Mouse (Mus musculus) MEL (cell line): ENCODE results near the gene Gnrhr. TPM values are rescaled to one million over a fixed set of nuclear protein-coding genes. Genes with fewer than 3 reads are reported as not detected.

Experiments used
- DNase-seq: peaks from one replicate; pipeline ENCODE4 v3.0.0; 2011; ENCODE audit warnings: low read depth, low spot score
- H3K27ac ChIP-seq: 2 replicates; pipeline ENCODE4 v1.5.1; 2012; ENCODE audit warnings: low read depth, mild to moderate bottlenecking, control low read depth, low read length, moderate library complexity; ENCODE audit not compliant: control insufficient read depth
- H3K27me3 ChIP-seq, 2 experiments: fragments of 150-350 bp in 1 of 2; sonication (generic) in 1 of 2; 2 replicates each; pipeline ENCODE4 v1.6.1; 2012; ENCODE audit warnings: low read length in 2 of 2, mild to moderate bottlenecking in 2 of 2, improper control_type of control experiment in 1 of 2, moderate library complexity in 1 of 2; ENCODE audit not compliant: insufficient read depth in 2 of 2, control insufficient read depth in 1 of 2
- H3K36me3 ChIP-seq, 2 experiments: 2 replicates each; pipeline ENCODE4 v1.6.1; 2012 to 2014; ENCODE audit warnings: low read length in 2 of 2, improper control_type of control experiment in 1 of 2, inconsistent platforms in 1 of 2, mild to moderate bottlenecking in 1 of 2; ENCODE audit not compliant: insufficient read depth in 2 of 2, control insufficient read depth in 1 of 2
- H3K4me1 ChIP-seq, 2 experiments: fragments of 150-350 bp in 1 of 2; sonication (generic) in 1 of 2; 2 replicates each; pipeline ENCODE4 v1.6.1; 2012; ENCODE audit warnings: low read length in 2 of 2, improper control_type of control experiment in 1 of 2, mild to moderate bottlenecking in 1 of 2; ENCODE audit not compliant: insufficient read depth in 2 of 2, control insufficient read depth in 1 of 2
- H3K4me3 ChIP-seq, 2 experiments: fragments of 150-350 bp in 1 of 2; sonication (generic) in 1 of 2; 2 replicates each; pipeline ENCODE4 v1.5.1; 2012; ENCODE audit warnings: low read depth in 2 of 2, low read length in 2 of 2, mild to moderate bottlenecking in 2 of 2, moderate library complexity in 2 of 2, control low read depth in 1 of 2, improper control_type of control experiment in 1 of 2; ENCODE audit not compliant: control insufficient read depth in 1 of 2, insufficient read depth in 1 of 2
- H3K79me2 ChIP-seq: 2 replicates; pipeline ENCODE4 v1.6.1; 2012; ENCODE audit warnings: mild to moderate bottlenecking, low read length, moderate library complexity; ENCODE audit not compliant: control insufficient read depth, poor library complexity, insufficient read depth
- H3K9ac ChIP-seq: 2 replicates; pipeline ENCODE4 v1.6.1; 2012; ENCODE audit warnings: low read depth, mild to moderate bottlenecking, control low read depth, low read length, moderate library complexity; ENCODE audit not compliant: control insufficient read depth, poor library complexity, severe bottlenecking
- H3K9me3 ChIP-seq: fragments of 150-350 bp; sonication (generic); replicated peaks from 2 replicates; pipeline ENCODE4 v1.6.1; 2012; ENCODE audit warnings: mild to moderate bottlenecking, low read length, improper control_type of control experiment, moderate library complexity; ENCODE audit not compliant: insufficient read depth
- BHLHE40 ChIP-seq: IDR thresholded peaks from 2 replicates; pipeline ENCODE4 v1.6.1; 2012; ENCODE audit warnings: low read depth, mild to moderate bottlenecking, inconsistent platforms, low read length, improper control_type of control experiment, borderline replicate concordance
- CHD2 ChIP-seq: IDR thresholded peaks from 2 replicates; pipeline ENCODE4 v1.6.1; 2011; ENCODE audit warnings: low read length, improper control_type of control experiment
- E2F4 ChIP-seq: IDR thresholded peaks from 2 replicates; pipeline ENCODE4 v1.6.1; 2011; ENCODE audit warnings: low read depth, low read length, improper control_type of control experiment, borderline replicate concordance
- ELF1 ChIP-seq: IDR thresholded peaks from 2 replicates; pipeline ENCODE4 v1.6.1; 2014; ENCODE audit warnings: low read depth, mild to moderate bottlenecking, inconsistent platforms, low read length, improper control_type of control experiment, moderate library complexity
- GABPA ChIP-seq: IDR thresholded peaks from 2 replicates; pipeline ENCODE4 v1.6.1; 2012; ENCODE audit warnings: low read depth, mild to moderate bottlenecking, inconsistent platforms, low read length, improper control_type of control experiment, moderate library complexity
- HCFC1 ChIP-seq: IDR thresholded peaks from 2 replicates; pipeline ENCODE4 v1.6.1; 2012; ENCODE audit warnings: low read depth, mild to moderate bottlenecking, inconsistent platforms, low read length, improper control_type of control experiment, moderate library complexity
- KAT2A ChIP-seq: conservative IDR thresholded peaks from 2 replicates; pipeline ENCODE4 v1.6.1; 2012; ENCODE audit warnings: low read depth, low read length, improper control_type of control experiment, inconsistent platforms
- MAZ ChIP-seq: IDR thresholded peaks from 2 replicates; pipeline ENCODE4 v1.6.1; 2012; ENCODE audit warnings: low read depth, mild to moderate bottlenecking, inconsistent platforms, low read length, improper control_type of control experiment
- MEF2A ChIP-seq: IDR thresholded peaks from 2 replicates; pipeline ENCODE4 v1.6.1; 2014; ENCODE audit warnings: low read depth, mild to moderate bottlenecking, inconsistent platforms, low read length, improper control_type of control experiment; ENCODE audit not compliant: poor library complexity, insufficient replicate concordance, severe bottlenecking; ENCODE audit errors: extremely low read depth
- MYC ChIP-seq: IDR thresholded peaks from 2 replicates; pipeline ENCODE4 v1.6.1; 2011; ENCODE audit warnings: low read depth, mild to moderate bottlenecking, low read length, improper control_type of control experiment, moderate library complexity
- NRF1 ChIP-seq: IDR thresholded peaks from 2 replicates; pipeline ENCODE4 v1.6.1; 2014; ENCODE audit warnings: low read depth, mild to moderate bottlenecking, inconsistent platforms, low read length, improper control_type of control experiment, moderate library complexity; ENCODE audit not compliant: poor library complexity, insufficient read depth, severe bottlenecking
- POLR2AphosphoS5 ChIP-seq: IDR thresholded peaks from 2 replicates; pipeline ENCODE4 v1.6.1; 2012; ENCODE audit warnings: low read depth, borderline replicate concordance, mild to moderate bottlenecking, inconsistent platforms, low read length, moderate library complexity, mixed read lengths
- SIN3A ChIP-seq: IDR thresholded peaks from 2 replicates; pipeline ENCODE4 v1.6.1; 2012; ENCODE audit warnings: low read length, improper control_type of control experiment, inconsistent platforms
- SMC3 ChIP-seq: IDR thresholded peaks from 2 replicates; pipeline ENCODE4 v1.6.1; 2011; ENCODE audit warnings: low read depth, low read length, improper control_type of control experiment
- TAL1 ChIP-seq: IDR thresholded peaks from 2 replicates; pipeline ENCODE4 v1.6.1; 2012; ENCODE audit warnings: mild to moderate bottlenecking, inconsistent platforms, low read length, moderate library complexity, mixed read lengths
- TBP ChIP-seq: IDR thresholded peaks from 2 replicates; pipeline ENCODE4 v1.8.0; 2011; ENCODE audit warnings: low read depth, low read length, improper control_type of control experiment
- USF1 ChIP-seq: IDR thresholded peaks from 2 replicates; pipeline ENCODE4 v1.6.1; 2014; ENCODE audit warnings: low read depth, mild to moderate bottlenecking, inconsistent platforms, low read length, improper control_type of control experiment, moderate library complexity
- ZKSCAN1 ChIP-seq: IDR thresholded peaks from 2 replicates; pipeline ENCODE4 v1.6.1; 2012; ENCODE audit warnings: low read depth, mild to moderate bottlenecking, inconsistent platforms, low read length, improper control_type of control experiment, moderate library complexity
- ZMIZ1 ChIP-seq: IDR thresholded peaks from 2 replicates; pipeline ENCODE4 v1.6.1; 2012; ENCODE audit warnings: low read depth, mild to moderate bottlenecking, inconsistent platforms, low read length, improper control_type of control experiment, moderate library complexity
- ZNF384 ChIP-seq: IDR thresholded peaks from 2 replicates; pipeline ENCODE4 v1.6.1; 2012; ENCODE audit warnings: low read depth, mild to moderate bottlenecking, inconsistent platforms, low read length, improper control_type of control experiment
- polyA plus RNA-seq, 2 experiments: library from polyadenylated mRNA; stranded (reverse) in 1 of 2; unstranded in 1 of 2; fragments of >175 nt in 1 of 2; fragments of >200 nt in 1 of 2; gene quantifications; 2 replicates each; pipeline versions ENCODE4 v1.2.1 to v1.2.4; 2012; ENCODE audit warnings: low replicate concordance in 2 of 2, low read depth in 1 of 2; ENCODE audit not compliant: insufficient read length in 2 of 2, insufficient read depth in 1 of 2, missing spikeins in 1 of 2
- total RNA-seq: library from RNA; depleted of rRNA; stranded (reverse); fragments of 300-350 nt; gene quantifications from 2 replicates; pipeline ENCODE4 v1.2.3, GENCODE M21; 2012; rRNA removed

Gnrhr gene
- total and polyA plus RNA-seq, 3 experiments: not detected

DNA sequence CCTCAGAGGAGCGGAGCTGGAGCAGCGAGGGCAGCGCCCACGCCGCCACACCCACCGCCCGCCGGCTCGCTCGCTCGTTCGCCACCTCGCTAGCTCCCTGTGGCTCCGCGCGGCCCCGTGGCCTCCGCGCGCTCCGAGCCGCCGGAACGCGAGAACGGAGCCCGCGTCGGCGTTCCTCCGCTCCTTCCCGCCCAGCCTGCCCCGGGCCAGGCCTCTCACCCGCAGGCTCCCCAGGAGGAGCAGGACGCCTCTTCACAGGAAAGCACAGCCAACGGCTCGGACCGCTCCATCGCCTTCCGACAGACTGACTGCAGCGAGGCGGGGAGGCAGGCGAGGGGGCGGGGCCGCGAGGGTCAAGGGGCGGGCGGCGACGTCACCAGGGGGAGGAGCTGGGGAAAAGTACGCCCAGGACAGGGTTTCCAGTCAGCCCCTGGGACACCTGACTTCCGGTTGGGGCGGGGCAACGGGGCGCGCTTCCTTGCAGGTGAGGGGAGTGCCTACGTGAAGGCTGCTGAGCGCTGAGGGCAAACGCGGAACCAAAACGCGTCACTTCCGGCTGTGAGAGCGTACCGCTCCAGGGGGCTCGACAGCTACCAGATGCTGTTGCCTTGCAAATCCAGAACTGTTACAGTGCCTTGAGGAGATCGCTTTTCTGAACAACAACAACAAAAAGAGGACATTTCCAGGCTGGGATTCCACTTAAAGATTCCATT is 25.1 kb downstream of the Gnrhr start, which contains the start of gene Uba6 (continued):
- TF ChIP-seq MYC (no peak), TBP (peak; percentile 81), POLR2AphosphoS5 (no peak), ELF1 (peak; percentile 93), GABPA (no peak), CHD2 (no peak), USF1 (peak; percentile 91), ZNF384 (no peak), ZMIZ1 (peak; percentile 91), MEF2A (no peak), TAL1 (no peak), E2F4 (no peak; the same call in 1 of the 2 replicates), ZKSCAN1 (no peak), BHLHE40 (no peak), SMC3 (no peak), SIN3A (peak; percentile 79), NRF1 (no peak), KAT2A (peak; percentile 37; the same call in 1 of the 2 replicates), HCFC1 (peak; percentile 84), MAZ (peak; percentile 61; the same call in 1 of the 2 replicates)

DNA sequence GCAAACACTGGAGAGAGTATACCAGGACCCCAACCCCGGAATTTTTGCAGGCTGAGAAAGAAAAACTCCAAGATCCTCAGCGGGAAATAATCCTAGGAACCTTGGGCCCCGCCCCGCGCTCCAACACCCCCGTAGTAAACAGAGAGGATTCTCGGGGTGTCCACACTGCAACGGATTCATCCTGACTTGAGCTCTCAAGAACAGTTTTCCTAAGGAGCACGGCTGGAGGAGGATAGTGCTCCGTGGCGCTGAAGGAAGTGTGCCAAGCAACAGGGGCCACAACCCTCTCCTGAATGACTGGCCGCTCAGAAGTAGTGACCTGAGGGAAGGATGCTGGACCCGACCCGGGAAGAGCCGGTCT is 25.6 kb downstream of the Gnrhr start:
- Histone ChIP-seq H3K79me2 (peaks cover 5% of the 10 kb centered on the region; the same call in 1 of the 2 replicates), H3K36me3 (peaks cover 0 to 8% of the 10 kb centered on the region in 2 experiments; a peak in 3 of 4 replicates), H3K27ac (peak overlapping the region; percentile 81), H3K9ac (peak overlapping the region; percentile 89), H3K9me3 (no peaks in the 10 kb centered on the region), H3K4me1 (peaks cover 0 to 4% of the 10 kb centered on the region in 2 experiments; a peak in 3 of 4 replicates), H3K27me3 (no peaks in the 10 kb centered on the region), H3K4me3 (peak overlapping the region; percentile 83 to 94)
- no peak for DNase-seq
- 0 out of 2 replicates have a peak, but pooled peaks have one; percentile 5 for TF ChIP-seq SIN3A
- no peak for TF ChIP-seq MYC

Other genes with a start within 250 kb of the Gnrhr start
- gene Cenpc1, start 132.3 kb downstream of the Gnrhr start, total RNA-seq: 9.6 and 11.6 TPM in 2 replicates
- gene Cenpc1, start 132.3 kb downstream of the Gnrhr start, polyA plus RNA-seq: 10 to 100 TPM in 1 of 2 experiments, not detected in 1; 12.6 TPM
- not detected in 2 replicates for gene Stap1, start 126.2 kb downstream of the Gnrhr start, total RNA-seq
- under 1 TPM in 1 of 2 experiments, not detected in 1; 0.03 TPM for gene Stap1, start 126.2 kb downstream of the Gnrhr start, polyA plus RNA-seq
- 11.8 and 12.8 TPM in 2 replicates for gene Uba6, start 25.1 kb downstream of the Gnrhr start, total RNA-seq
- gene Uba6, start 25.1 kb downstream of the Gnrhr start, polyA plus RNA-seq: 10 to 100 TPM in 1 of 2 experiments, 1 to 10 TPM in 1; 9.8 to 59.4 TPM
- gene Tmprss11c, start 91.4 kb upstream of the Gnrhr start, total RNA-seq: not detected in 2 replicates
- not detected for gene Tmprss11c, start 91.4 kb upstream of the Gnrhr start, polyA plus RNA-seq
- gene Tmprss11d, start 175.5 kb upstream of the Gnrhr start, total RNA-seq: not detected in 2 replicates
- gene Tmprss11d, start 175.5 kb upstream of the Gnrhr start, polyA plus RNA-seq: not detected